Mouse (Mus musculus) ES-CJ7 (cell line): ENCODE data around the gene Npr2.

Experiments
- DNase-seq: peaks from one replicate; pipeline ENCODE4 v3.0.0; 2011; ENCODE audit warnings: low read depth, low spot score

The Npr2 gene

DNA sequence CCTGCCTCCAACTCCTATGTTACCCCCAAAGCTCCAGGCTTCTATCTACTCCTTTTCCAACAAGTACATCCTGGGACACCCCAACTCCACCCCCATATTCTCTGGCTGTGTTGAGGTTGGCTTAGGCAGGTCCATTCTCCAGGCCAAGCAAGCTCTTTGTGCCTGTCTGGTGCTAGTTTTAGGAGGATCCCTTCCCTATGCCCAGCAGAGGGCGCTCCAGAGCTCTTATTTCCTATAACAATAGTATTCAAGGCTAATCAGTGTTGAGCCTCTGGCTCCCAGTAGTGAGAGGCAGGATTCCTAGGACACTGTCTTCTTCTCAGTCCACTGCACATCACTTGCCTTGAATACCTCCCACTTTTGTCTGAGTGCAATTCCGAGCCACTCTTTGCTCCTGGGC, 40.3 kb downstream of the Npr2 start:
- peak; percentile 88 for DNase-seq

- DNase-seq: no peak
Observed at GRCm38 (mm10) chr4:43673703-43674102, 42.0 kb downstream of the Npr2 start.

DNA sequence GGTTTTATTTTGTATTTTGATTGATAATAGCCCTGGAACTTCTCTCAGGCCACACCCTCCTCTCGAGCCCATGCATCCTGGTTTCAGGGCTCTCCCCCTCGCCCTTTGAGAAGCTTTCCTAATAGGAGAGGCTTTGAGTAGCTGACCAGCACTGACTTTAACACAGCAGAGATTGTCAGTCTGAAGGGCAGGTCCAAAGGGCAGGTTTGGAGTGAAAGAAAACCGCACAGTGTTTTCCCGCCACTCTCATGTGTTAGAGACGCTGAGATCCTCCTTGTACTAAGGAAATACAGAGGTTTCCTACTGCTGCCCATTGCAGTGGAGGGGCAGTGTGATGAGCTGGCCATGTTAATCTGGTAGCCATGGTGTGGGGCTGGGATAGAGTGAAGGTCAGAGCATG, 43.2 kb downstream of the Npr2 start:
- DNase-seq: no peak

DNA sequence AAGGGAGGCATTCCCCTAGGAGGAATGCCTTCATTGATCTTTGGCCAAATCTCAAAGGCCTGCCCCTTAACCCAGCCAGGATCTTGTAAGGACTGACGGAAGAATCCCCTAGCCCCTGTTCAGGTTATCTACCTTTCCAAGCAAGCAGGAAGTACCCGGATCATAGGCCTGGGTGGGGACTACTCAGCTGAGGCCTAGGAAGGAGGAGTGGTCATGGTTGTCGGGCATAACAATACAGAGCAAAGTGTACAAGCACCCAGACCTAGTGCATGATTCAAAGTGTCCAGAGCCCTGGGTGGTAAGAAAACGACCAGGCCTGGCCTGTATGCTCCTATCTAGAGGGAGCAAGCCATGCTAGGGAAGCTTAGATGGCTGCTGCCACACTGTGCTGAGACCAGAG, 43.9 kb downstream of the Npr2 start:
- DNase-seq: peak; percentile 32

DNA sequence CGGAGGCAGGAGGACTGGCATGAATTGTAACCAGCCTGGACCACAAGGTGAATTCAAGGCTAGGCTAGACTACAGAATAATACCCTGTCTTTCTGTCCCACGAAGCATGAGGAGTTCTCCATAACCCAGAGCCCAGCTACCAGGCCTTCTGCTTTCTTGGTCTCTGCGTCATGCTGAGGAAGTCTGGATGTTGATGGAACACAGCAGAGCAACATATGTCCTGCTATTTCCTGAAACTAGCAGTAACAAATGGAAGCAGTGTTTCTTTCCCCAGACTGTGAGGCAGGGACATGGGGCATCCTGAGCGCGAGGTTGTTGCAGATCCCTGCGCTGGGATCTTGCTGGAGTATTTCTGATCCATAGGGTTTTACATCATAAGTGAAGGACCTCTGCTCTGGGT, 46.8 kb downstream of the Npr2 start:
- DNase-seq: no peak

DNA sequence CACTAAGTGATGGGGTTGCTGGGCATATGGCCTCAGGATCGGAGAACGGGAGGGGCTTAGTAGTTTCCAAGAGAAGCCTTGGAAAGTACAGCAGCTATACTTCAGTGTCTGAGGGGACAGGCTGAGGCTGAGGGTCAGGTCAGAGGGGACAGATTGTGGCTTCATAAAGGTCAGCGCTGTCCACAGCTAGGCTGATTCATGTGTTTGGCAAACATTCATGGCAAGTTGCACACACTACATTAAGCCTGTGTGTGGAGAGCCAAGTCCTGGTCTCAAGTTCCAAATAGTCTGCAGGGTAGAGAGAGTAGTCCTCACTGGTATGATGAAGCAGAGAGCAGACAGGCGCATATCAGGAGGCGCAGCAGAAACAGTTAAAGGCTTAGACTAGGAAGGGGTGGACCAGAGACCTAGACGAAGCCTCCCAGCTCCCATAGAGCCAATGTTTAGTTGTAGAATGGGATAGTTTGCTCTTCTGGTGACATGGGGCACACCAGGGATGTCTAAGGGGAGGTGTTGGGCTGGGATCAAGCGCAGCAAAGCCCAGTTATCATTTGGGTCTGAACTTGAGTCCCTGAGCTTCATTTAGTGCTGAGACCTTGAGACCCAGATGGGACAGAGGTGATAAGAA, 47.8 kb downstream of the Npr2 start:
- DNase-seq: no peak

DNA sequence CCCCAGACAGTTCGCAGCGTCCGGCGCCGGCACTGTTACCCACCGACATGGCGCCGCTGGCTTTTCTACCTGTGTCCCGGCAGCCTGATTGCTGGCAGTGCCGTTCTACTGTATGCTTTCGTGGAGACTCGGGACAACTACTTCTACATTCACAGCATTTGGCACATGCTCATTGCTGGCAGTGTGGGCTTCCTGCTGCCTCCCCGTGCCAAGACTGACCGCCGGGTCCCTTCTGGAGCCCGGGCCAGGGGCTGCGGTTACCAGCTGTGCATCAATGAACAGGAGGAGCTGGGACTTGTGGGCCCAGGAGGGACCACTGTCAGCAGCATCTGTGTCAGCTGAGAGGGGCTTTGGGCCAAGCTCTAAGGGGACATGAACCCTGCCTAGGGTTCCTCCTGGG, 58.3 kb downstream of the Npr2 start:
- no peak for DNase-seq

GRCm38 (mm10) chr4:43691026-43691425, 59.3 kb downstream of the Npr2 start:
- DNase-seq: no peak

GRCm38 (mm10) chr4:43693806-43694241, 62.1 kb downstream of the Npr2 start:
- DNase-seq: no peak

DNA sequence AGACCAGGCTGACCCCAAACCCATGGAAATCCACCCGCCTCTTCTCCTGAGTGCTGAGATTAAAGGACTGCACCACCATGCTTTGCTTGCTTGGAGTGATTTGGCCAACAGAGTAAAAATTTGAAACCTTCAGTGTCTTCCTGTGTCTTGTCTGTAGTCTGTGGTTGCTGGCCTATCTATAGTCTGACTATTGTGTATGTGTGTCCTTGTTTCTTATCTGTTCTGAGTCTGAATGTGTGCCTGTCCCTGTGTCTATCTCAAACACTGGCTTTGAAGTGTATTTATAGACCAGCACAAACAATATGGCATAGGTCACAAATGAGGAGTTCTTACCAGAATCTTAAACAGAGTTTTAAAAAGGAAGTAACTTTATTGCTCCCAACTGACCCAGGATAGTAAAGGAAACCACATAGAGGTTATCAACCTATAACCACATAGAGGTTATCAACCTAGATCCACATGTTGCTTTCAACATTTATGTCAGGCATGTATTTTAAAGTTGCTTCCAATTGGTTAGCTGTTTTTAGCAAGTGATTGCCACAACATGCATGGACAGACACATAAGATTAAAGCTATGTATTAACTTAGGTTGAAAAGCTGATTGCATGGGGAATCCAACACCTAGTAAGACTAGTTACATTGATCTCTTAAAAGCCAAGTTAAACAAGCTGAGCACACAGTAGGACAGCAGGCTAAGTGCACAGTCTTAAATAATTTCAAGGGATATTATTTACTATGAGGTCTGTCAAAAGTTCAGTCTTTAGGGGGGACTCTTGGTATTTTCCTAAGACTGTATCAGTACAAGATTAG, 62.9 kb downstream of the Npr2 start:
- DNase-seq: no peak

DNA sequence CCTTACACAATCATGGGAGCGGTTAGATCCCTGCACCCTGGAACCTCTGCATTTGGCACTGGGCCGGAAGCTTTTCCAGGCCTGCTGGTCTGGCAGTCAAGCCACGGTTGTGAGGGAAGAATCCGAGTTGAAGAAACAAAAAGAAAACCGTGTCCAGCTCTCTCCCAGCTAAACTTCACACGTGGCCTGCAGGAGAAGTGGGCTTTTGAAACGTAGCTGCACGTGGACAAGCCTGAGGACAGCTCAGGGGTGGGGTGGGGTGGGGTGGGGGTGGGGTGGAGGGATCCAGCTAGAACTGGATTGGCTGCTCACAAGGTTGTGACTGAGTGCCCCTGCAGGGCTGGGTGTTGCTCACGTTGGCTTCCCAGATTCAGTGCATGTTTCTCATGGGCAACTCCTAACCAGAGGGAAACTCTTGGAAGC, 63.5 kb downstream of the Npr2 start:
- DNase-seq: peak; percentile 43

DNA sequence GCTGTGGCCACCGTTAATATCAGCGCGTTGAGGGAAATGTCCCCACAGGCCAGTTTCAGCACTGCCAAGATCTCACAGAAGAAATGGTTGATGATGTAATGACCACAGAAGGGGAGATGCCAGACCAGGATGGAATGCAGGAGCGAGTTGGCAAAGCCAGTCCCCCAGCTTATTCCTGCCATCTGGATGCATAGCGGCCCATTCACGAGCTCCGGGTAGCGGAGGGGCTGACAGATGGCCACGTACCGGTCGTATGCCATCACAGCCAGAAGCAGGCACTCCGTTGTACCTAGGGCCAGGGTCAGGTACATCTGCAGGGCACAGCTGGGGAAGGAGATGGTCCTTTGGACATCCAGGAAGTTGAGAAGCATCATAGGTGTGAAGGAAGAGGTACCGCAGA, 64.8 kb downstream of the Npr2 start:
- no peak for DNase-seq

- no peak for DNase-seq
Observed at GRCm38 (mm10) chr4:43700707-43701106, 69.0 kb downstream of the Npr2 start, which contains the start of gene Olfr70. Gene Olfr70 (minus strand): TSS chr4:43700807.
